In the genomic region with DNA sequence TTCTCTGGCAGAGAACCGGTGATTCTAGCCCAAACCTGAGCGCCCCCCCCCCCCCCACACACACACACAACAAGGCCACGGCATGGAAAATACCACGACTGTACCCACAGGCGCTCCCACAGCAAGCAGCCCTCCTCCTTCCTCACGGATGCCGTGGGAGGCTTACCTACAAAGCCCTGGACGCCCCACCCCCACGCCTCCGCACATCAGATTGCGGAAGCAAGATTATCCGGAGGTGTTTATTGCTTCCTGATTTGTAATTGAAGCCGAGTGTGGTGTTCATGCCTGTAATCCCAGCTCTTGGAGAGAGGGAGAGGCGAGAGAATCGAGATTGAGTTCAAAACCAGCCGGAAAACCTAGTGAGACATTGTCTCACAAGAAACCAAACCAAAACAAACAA, we compare ENCODE assay signal across 8 mouse cellular contexts. TPM values are rescaled to one million over a fixed set of nuclear protein-coding genes. Genes with fewer than 3 reads are reported as not detected.
DNase-seq lines count a peak whose midpoint lies in the region; ATAC-seq lines count a peak whose summit lies in the region.

No protein-coding gene starts in this region.

- H3K4me3 ChIP-seq in embryonic facial prominence, embryonic 15.5 days (replicated peaks), result peak overlapping the region; percentile 34
- H3K4me3 ChIP-seq in intestine, embryonic 15.5 days (replicated peaks), result peak overlapping the region; percentile 30
- H3K4me3 ChIP-seq in stomach, embryonic 16.5 days (replicated peaks; ENCODE audit: low read length), result peak overlapping the region; percentile 27

- DNase-seq in frontal cortex, postnatal 14 days (ENCODE audit: low spot score in 2 of 2), result no peak
- DNase-seq in lung, postnatal 36 days, result peak; percentile 77
- DNase-seq in adrenal gland, adult 8-10 months, result no peak

- peaks cover 40% of the 10 kb centered on the region for H3K4me1 ChIP-seq in embryonic facial prominence, embryonic 15.5 days
- peaks cover 29% of the 10 kb centered on the region for H3K4me1 ChIP-seq in intestine, embryonic 15.5 days (replicated peaks)
- H3K4me1 ChIP-seq in stomach, embryonic 16.5 days (ENCODE audit: control insufficient read depth, insufficient read depth, low read length), result peaks cover 17% of the 10 kb centered on the region

- ATAC-seq in frontal cortex, adult (ENCODE audit: low TSS enrichment), result peak; percentile 11; the same call in 1 of the 2 replicates
- peak; percentile 70 for ATAC-seq in CD4-positive, CD25-positive, alpha-beta regulatory T cell, adult 4 months
- no peak for ATAC-seq in embryonic facial prominence, embryonic 15.5 days (ENCODE audit: insufficient number of reproducible peaks, low FRiP score, low TSS enrichment, low read depth)
- ATAC-seq in intestine, embryonic 15.5 days, result no peak
- no peak for ATAC-seq in stomach, embryonic 16.5 days (ENCODE audit: insufficient read depth, low FRiP score)

- WGBS in embryonic facial prominence, embryonic 15.5 days, result 9% methylated on average over 15 of the region's 16 CpGs
- WGBS in intestine, embryonic 15.5 days, result 7% methylated on average over 16 of the region's 16 CpGs
- 10% methylated on average over 15 of the region's 16 CpGs for WGBS in stomach, embryonic 16.5 days

- H3K27me3 ChIP-seq in embryonic facial prominence, embryonic 15.5 days, result peaks cover 37% of the 10 kb centered on the region
- H3K27me3 ChIP-seq in intestine, embryonic 15.5 days (replicated peaks), result peaks cover 59% of the 10 kb centered on the region
- peaks cover 29% of the 10 kb centered on the region for H3K27me3 ChIP-seq in stomach, embryonic 16.5 days (ENCODE audit: control insufficient read depth, insufficient read depth, low read length)

- H3K36me3 ChIP-seq in embryonic facial prominence, embryonic 15.5 days, result no peaks in the 10 kb centered on the region; the same call in 1 of the 2 replicates
- no peaks in the 10 kb centered on the region for H3K36me3 ChIP-seq in intestine, embryonic 15.5 days
- no peaks in the 10 kb centered on the region for H3K36me3 ChIP-seq in stomach, embryonic 16.5 days (ENCODE audit: control insufficient read depth, insufficient read depth, low read length)

- H3K9ac ChIP-seq in embryonic facial prominence, embryonic 15.5 days, result no peak overlapping the region; the same call in 1 of the 2 replicates
- H3K9ac ChIP-seq in intestine, embryonic 15.5 days, result no peak overlapping the region
- 0 out of 2 replicates have a peak overlapping the region, but pooled peaks have one; percentile 32 for H3K9ac ChIP-seq in stomach, embryonic 16.5 days (ENCODE audit: low read length)

- H3K4me2 ChIP-seq in embryonic facial prominence, embryonic 15.5 days (replicated peaks), result peak overlapping the region; percentile 60
- H3K4me2 ChIP-seq in intestine, embryonic 15.5 days (replicated peaks), result peak overlapping the region; percentile 67
- H3K4me2 ChIP-seq in stomach, embryonic 16.5 days (ENCODE audit: low read depth, low read length), result peak overlapping the region; percentile 50

- no peaks in the 10 kb centered on the region for H3K9me3 ChIP-seq in embryonic facial prominence, embryonic 15.5 days (replicated peaks)
- no peaks in the 10 kb centered on the region for H3K9me3 ChIP-seq in intestine, embryonic 15.5 days
- no peaks in the 10 kb centered on the region for H3K9me3 ChIP-seq in stomach, embryonic 16.5 days (replicated peaks; ENCODE audit: control insufficient read depth, low read length)

- H3K27ac ChIP-seq in embryonic facial prominence, embryonic 15.5 days (replicated peaks), result no peak overlapping the region
- no peak overlapping the region for H3K27ac ChIP-seq in intestine, embryonic 15.5 days
- H3K27ac ChIP-seq in stomach, embryonic 16.5 days (ENCODE audit: low read length), result no peak overlapping the region

RNA-seq across cellular contexts. Expression of a gene that starts 2.4 kb away (rescaled TPM):
- polyA plus RNA-seq in CD4-positive, CD25-positive, alpha-beta regulatory T cell, adult 4 months (2017; shearing (Covaris generic)), result 10 to 100 TPM; 21.7 to 39.5 TPM
- polyA plus RNA-seq in embryonic facial prominence, embryonic 15.5 days (2015; fragmentation: Nextera tagmentation; extraction: Ambion mirVana), result 10.7 and 12.7 TPM in 2 replicates
- polyA plus RNA-seq in intestine, embryonic 15.5 days (2015; fragmentation: Nextera tagmentation; extraction: Ambion mirVana), result 5.8 and 6.0 TPM in 2 replicates
- polyA plus RNA-seq in stomach, embryonic 16.5 days (2015; fragmentation: Nextera tagmentation; extraction: Ambion mirVana), result 5.1 and 6.0 TPM in 2 replicates
- total RNA-seq in adrenal gland, adult 8-10 months (2022), result 1 to 10 TPM; 4.6 to 7.7 (median 6.3) TPM

RNA-seq across cellular contexts. Expression of a gene that starts 6.5 kb away (rescaled TPM):
- 1 to 10 TPM; 5.2 to 5.6 TPM for polyA plus RNA-seq in CD4-positive, CD25-positive, alpha-beta regulatory T cell, adult 4 months (2017; shearing (Covaris generic))
- 9.4 and 11.2 TPM in 2 replicates for polyA plus RNA-seq in embryonic facial prominence, embryonic 15.5 days (2015; fragmentation: Nextera tagmentation; extraction: Ambion mirVana)
- polyA plus RNA-seq in intestine, embryonic 15.5 days (2015; fragmentation: Nextera tagmentation; extraction: Ambion mirVana), result 3.6 and 4.2 TPM in 2 replicates
- 3.6 and 6.0 TPM in 2 replicates for polyA plus RNA-seq in stomach, embryonic 16.5 days (2015; fragmentation: Nextera tagmentation; extraction: Ambion mirVana)
- total RNA-seq in adrenal gland, adult 8-10 months (2022), result 10 to 100 TPM; 10.5 to 22.7 (median 14.3) TPM

RNA-seq across cellular contexts. Expression of a gene that starts 18.5 kb away (rescaled TPM):
- polyA plus RNA-seq in CD4-positive, CD25-positive, alpha-beta regulatory T cell, adult 4 months (2017; shearing (Covaris generic)), result 10 to 100 TPM; 34.9 to 63.5 TPM
- polyA plus RNA-seq in embryonic facial prominence, embryonic 15.5 days (2015; fragmentation: Nextera tagmentation; extraction: Ambion mirVana), result 22.3 and 25.7 TPM in 2 replicates
- polyA plus RNA-seq in intestine, embryonic 15.5 days (2015; fragmentation: Nextera tagmentation; extraction: Ambion mirVana), result 20.3 and 20.8 TPM in 2 replicates
- 23.7 and 26.0 TPM in 2 replicates for polyA plus RNA-seq in stomach, embryonic 16.5 days (2015; fragmentation: Nextera tagmentation; extraction: Ambion mirVana)
- total RNA-seq in adrenal gland, adult 8-10 months (2022), result 10 to 100 TPM; 13.2 to 23.1 (median 18.0) TPM

RNA-seq across cellular contexts. Expression of a gene that starts 24.1 kb away (rescaled TPM):
- 10 to 100 TPM; 16.0 to 17.5 TPM for polyA plus RNA-seq in CD4-positive, CD25-positive, alpha-beta regulatory T cell, adult 4 months (2017; shearing (Covaris generic))
- polyA plus RNA-seq in embryonic facial prominence, embryonic 15.5 days (2015; fragmentation: Nextera tagmentation; extraction: Ambion mirVana), result 14.8 and 15.2 TPM in 2 replicates
- 10.5 and 12.6 TPM in 2 replicates for polyA plus RNA-seq in intestine, embryonic 15.5 days (2015; fragmentation: Nextera tagmentation; extraction: Ambion mirVana)
- polyA plus RNA-seq in stomach, embryonic 16.5 days (2015; fragmentation: Nextera tagmentation; extraction: Ambion mirVana), result 13.2 and 13.5 TPM in 2 replicates
- 10 to 100 TPM; 16.0 to 24.6 (median 20.3) TPM for total RNA-seq in adrenal gland, adult 8-10 months (2022)

RNA-seq across cellular contexts. Expression of a gene that starts 33.6 kb away (rescaled TPM):
- polyA plus RNA-seq in CD4-positive, CD25-positive, alpha-beta regulatory T cell, adult 4 months (2017; shearing (Covaris generic)), result 1 to 10 TPM in 1 of 2 experiments, under 1 TPM in 1; 0.85 to 2.8 TPM
- polyA plus RNA-seq in embryonic facial prominence, embryonic 15.5 days (2015; fragmentation: Nextera tagmentation; extraction: Ambion mirVana), result 157 and 161 TPM in 2 replicates
- polyA plus RNA-seq in intestine, embryonic 15.5 days (2015; fragmentation: Nextera tagmentation; extraction: Ambion mirVana), result 107 and 118 TPM in 2 replicates
- polyA plus RNA-seq in stomach, embryonic 16.5 days (2015; fragmentation: Nextera tagmentation; extraction: Ambion mirVana), result 153 and 178 TPM in 2 replicates
- total RNA-seq in adrenal gland, adult 8-10 months (2022), result 100 to 1,000 TPM; 153 to 177 (median 157) TPM

Comparison
In these comparisons a context has a peak if more than half of its experiments do, and no peak if none do; other contexts are left out.
1. ATAC-seq: peak in frontal cortex, adult (single experiment) and CD4-positive, CD25-positive, alpha-beta regulatory T cell, adult 4 months (single experiment); none in embryonic facial prominence, embryonic 15.5 days (single experiment), intestine, embryonic 15.5 days (single experiment) and stomach, embryonic 16.5 days (single experiment).
2. Peak in every context shown above with its lines, with median percentiles within 50 percentile points of each other: H3K4me2 ChIP-seq and H3K4me3 ChIP-seq.